Mouse (Mus musculus) hindbrain, embryonic 16.5 days (tissue): Measurements from ENCODE around the gene Cbarp. TPM values are rescaled to one million over a fixed set of nuclear protein-coding genes. Genes with fewer than 3 reads are reported as not detected.
"Not testable (repeated sequence)": the region's sequence is repeated elsewhere in the genome, so short reads cannot be mapped to it uniquely, and the experiment has no call there.

Source experiments
- ATAC-seq: fragments of 200-750 bp; cut with Nextera tagmentation; 2 replicates; pipeline ENCODE4 v1.8.0; 2017; ENCODE audit warnings: moderate TSS enrichment, moderate library complexity
- H3K27ac ChIP-seq: fragments of 300-500 bp; sonication (generic); 2 replicates; pipeline ENCODE4 v1.5.1; 2014; ENCODE audit warnings: low read depth, mild to moderate bottlenecking, control low read depth, low read length, moderate library complexity
- H3K27me3 ChIP-seq: fragments of 300-500 bp; sonication (generic); replicated peaks from 2 replicates; pipeline ENCODE4 v1.6.1; 2014; ENCODE audit warnings: low read length; ENCODE audit not compliant: control insufficient read depth, insufficient read depth
- H3K36me3 ChIP-seq: fragments of 300-500 bp; sonication (generic); 2 replicates; pipeline ENCODE4 v1.6.1; 2014; ENCODE audit warnings: mild to moderate bottlenecking, low read length, moderate library complexity, mixed read lengths; ENCODE audit not compliant: control insufficient read depth, insufficient read depth
- H3K4me1 ChIP-seq: fragments of 300-500 bp; sonication (generic); 2 replicates; pipeline ENCODE4 v1.6.1; 2014; ENCODE audit warnings: low read depth, low read length; ENCODE audit not compliant: control insufficient read depth, insufficient read depth
- H3K4me2 ChIP-seq: fragments of 300-500 bp; sonication (generic); 2 replicates; pipeline ENCODE4 v1.6.1; 2014; ENCODE audit warnings: mild to moderate bottlenecking, low read length, control low read depth, moderate library complexity
- H3K4me3 ChIP-seq: fragments of 300-500 bp; sonication (generic); 2 replicates; pipeline ENCODE4 v1.5.1; 2014; ENCODE audit warnings: mild to moderate bottlenecking, low read length, control low read depth, moderate library complexity
- H3K9ac ChIP-seq: fragments of 300-500 bp; sonication (generic); 2 replicates; pipeline ENCODE4 v1.6.1; 2014; ENCODE audit warnings: low read depth, mild to moderate bottlenecking, control low read depth, low read length, moderate library complexity
- H3K9me3 ChIP-seq: fragments of 300-500 bp; sonication (generic); 2 replicates; pipeline ENCODE4 v1.6.1; 2014; ENCODE audit warnings: mild to moderate bottlenecking, low read length, moderate library complexity; ENCODE audit not compliant: control insufficient read depth
- WGBS: fragments of 180-500 bp; shearing (Covaris S2); extraction: QIAGEN DNeasy Blood & Tissue Kit; methylation state at CpG from one replicate; pipeline ENCODE4 v1.1.7; 2014; 5-methylcytosine and 5-hydroxymethylcytosine counted together
- polyA plus RNA-seq: library from polyadenylated mRNA; unstranded; fragments of >200 nt; fragmentation: Nextera tagmentation; extraction: Ambion mirVana; gene quantifications from 2 replicates; pipeline ENCODE4 v1.2.1, GENCODE M21; 2015

Gene Cbarp
- polyA plus RNA-seq, 1 experiment from 2014 or later, result 130 TPM

GRCm38 (mm10) chr10:80171252-80171651 lies 30.6 kb upstream of the Cbarp start:
- Histone ChIP-seq H3K27me3 (no peaks in the 10 kb centered on the region), H3K9ac (no peak overlapping the region), H3K36me3 (peaks cover 25% of the 10 kb centered on the region), H3K4me2 (no peak overlapping the region), H3K4me1 (peaks cover 42% of the 10 kb centered on the region), H3K27ac (no peak overlapping the region), H3K9me3 (no peaks in the 10 kb centered on the region), H3K4me3 (no peak overlapping the region)
- no peak for ATAC-seq
- 91% methylated on average over 15 of the region's 15 CpGs for WGBS

GRCm38 (mm10) chr10:80170601-80171021 lies 30.0 kb upstream of the Cbarp start:
- Histone ChIP-seq H3K36me3 (peaks cover 25% of the 10 kb centered on the region), H3K9me3 (no peaks in the 10 kb centered on the region), H3K4me2 (no peak overlapping the region), H3K27me3 (no peaks in the 10 kb centered on the region), H3K27ac (no peak overlapping the region), H3K4me3 (no peak overlapping the region), H3K4me1 (peaks cover 45% of the 10 kb centered on the region), H3K9ac (peak overlapping the region; percentile 38; the same call in 1 of the 2 replicates)
- ATAC-seq, result no peak
- WGBS, result 93% methylated on average over 18 of the region's 19 CpGs

GRCm38 (mm10) chr10:80170052-80170451 lies 29.4 kb upstream of the Cbarp start:
- no peaks in the 10 kb centered on the region for H3K27me3 ChIP-seq
- no peaks in the 10 kb centered on the region for H3K9me3 ChIP-seq
- peaks cover 48% of the 10 kb centered on the region for H3K4me1 ChIP-seq
- H3K9ac ChIP-seq, result peak overlapping the region; percentile 38; the same call in 1 of the 2 replicates
- H3K27ac ChIP-seq, result no peak overlapping the region
- no peak overlapping the region for H3K4me2 ChIP-seq
- ATAC-seq, result no peak
- H3K36me3 ChIP-seq, result peaks cover 25% of the 10 kb centered on the region
- H3K4me3 ChIP-seq, result no peak overlapping the region
- 97% methylated on average over 16 of the region's 16 CpGs for WGBS

GRCm38 (mm10) chr10:80169651-80170050 lies 29.0 kb upstream of the Cbarp start:
- H3K36me3 ChIP-seq, result peaks cover 25% of the 10 kb centered on the region
- ATAC-seq, result no peak
- H3K9me3 ChIP-seq, result no peaks in the 10 kb centered on the region
- 89% methylated on average over 7 of the region's 7 CpGs for WGBS
- no peaks in the 10 kb centered on the region for H3K27me3 ChIP-seq
- no peak overlapping the region for H3K4me3 ChIP-seq
- H3K27ac ChIP-seq, result no peak overlapping the region
- peaks cover 51% of the 10 kb centered on the region for H3K4me1 ChIP-seq
- peak overlapping the region; percentile 38; the same call in 1 of the 2 replicates for H3K9ac ChIP-seq
- no peak overlapping the region for H3K4me2 ChIP-seq

- Histone ChIP-seq H3K4me3 (peak overlapping the region; percentile 96), H3K27me3 (no peaks in the 10 kb centered on the region), H3K4me1 (peaks cover 57% of the 10 kb centered on the region), H3K36me3 (peaks cover 25% of the 10 kb centered on the region), H3K9me3 (no peaks in the 10 kb centered on the region), H3K4me2 (peak overlapping the region; percentile 94), H3K27ac (no peak overlapping the region; the same call in 1 of the 2 replicates), H3K9ac (peak overlapping the region; percentile 99)
- no peak for ATAC-seq
- 56% methylated on average over 1 of the region's 1 CpGs for WGBS
Observed at GRCm38 (mm10) chr10:80169070-80169469, 28.4 kb upstream of the Cbarp start.

- H3K27ac ChIP-seq, result peak overlapping the region; percentile 100
- H3K4me3 ChIP-seq, result peak overlapping the region; percentile 96
- WGBS, result under 1% methylated on average over 34 of the region's 48 CpGs
- peaks cover 25% of the 10 kb centered on the region for H3K36me3 ChIP-seq
- H3K9ac ChIP-seq, result peak overlapping the region; percentile 99
- no peaks in the 10 kb centered on the region for H3K27me3 ChIP-seq
- peak overlapping the region; percentile 94 for H3K4me2 ChIP-seq
- H3K4me1 ChIP-seq, result peaks cover 60% of the 10 kb centered on the region
- peak; percentile 34 for ATAC-seq
- no peaks in the 10 kb centered on the region for H3K9me3 ChIP-seq
Observed at GRCm38 (mm10) chr10:80168038-80168661, 27.5 kb upstream of the Cbarp start.

GRCm38 (mm10) chr10:80167460-80168037 lies 26.9 kb upstream of the Cbarp start:
- WGBS, result 0% methylated on average over 35 of the region's 55 CpGs
- peaks cover 58% of the 10 kb centered on the region for H3K4me1 ChIP-seq
- peak overlapping the region; percentile 96 for H3K4me3 ChIP-seq
- peak overlapping the region; percentile 99 for H3K9ac ChIP-seq
- H3K36me3 ChIP-seq, result peaks cover 25% of the 10 kb centered on the region
- H3K27ac ChIP-seq, result peak overlapping the region; percentile 100
- no peaks in the 10 kb centered on the region for H3K9me3 ChIP-seq
- H3K27me3 ChIP-seq, result no peaks in the 10 kb centered on the region
- H3K4me2 ChIP-seq, result peak overlapping the region; percentile 94
- peak; percentile 90 for ATAC-seq

- H3K4me1 ChIP-seq, result peaks cover 54% of the 10 kb centered on the region
- not testable (repeated sequence) for H3K9me3 ChIP-seq, H3K27me3 ChIP-seq, ATAC-seq
- peak overlapping the region; percentile 55; the same call in 1 of the 2 replicates for H3K9ac ChIP-seq
- WGBS, result 92% methylated on average over 4 of the region's 4 CpGs
- H3K4me2 ChIP-seq, result peak overlapping the region; percentile 95
- peak overlapping the region; percentile 90 for H3K27ac ChIP-seq
- H3K36me3 ChIP-seq, result peaks cover 13% of the 10 kb centered on the region
- H3K4me3 ChIP-seq, result peak overlapping the region; percentile 50; the same call in 1 of the 2 replicates
Observed at GRCm38 (mm10) chr10:80166136-80166535, 25.5 kb upstream of the Cbarp start.

GRCm38 (mm10) chr10:80165392-80166128 lies 24.9 kb upstream of the Cbarp start, which contains the start of gene Cirbp:
TSS of gene Cirbp (plus strand) at chr10:80165985.
- Histone ChIP-seq H3K4me3 (peak within 1 kb of the TSS; percentile 50), H3K4me1 (peaks cover 60% of the 10 kb centered on the region), H3K36me3 (peaks cover 8% of the 10 kb centered on the region), H3K9ac (peak within 1 kb of the TSS; percentile 83), H3K27ac (peak within 1 kb of the TSS; percentile 90), H3K4me2 (peak within 1 kb of the TSS; percentile 95), H3K9me3 (no peaks in the 10 kb centered on the region), H3K27me3 (no peaks in the 10 kb centered on the region)
- no peak for ATAC-seq
- 9% methylated on average over 20 of the region's 20 CpGs for WGBS
